Mouse (Mus musculus) heart, postnatal 0 days (tissue): ENCODE data around the gene Pcare. TPM values are rescaled to one million over a fixed set of nuclear protein-coding genes. Genes with fewer than 3 reads are reported as not detected.

Source experiments
- ATAC-seq: fragments of 200-750 bp; cut with Nextera tagmentation; 2 replicates; pipeline ENCODE4 v1.8.0; 2017; ENCODE audit warnings: low read depth, moderate number of reproducible peaks, moderate library complexity; ENCODE audit not compliant: insufficient read depth
- DNase-seq: peaks from one replicate; pipeline ENCODE4 v3.0.0-alpha.2; 2016; ENCODE audit warnings: low spot score
- H3K27ac ChIP-seq: fragments of 300-500 bp; sonication (generic); 2 replicates; pipeline ENCODE4 v1.5.1; 2014; ENCODE audit warnings: low read depth, mild to moderate bottlenecking
- H3K27me3 ChIP-seq: fragments of 300-500 bp; sonication (generic); 2 replicates; pipeline ENCODE4 v1.6.1; 2014; ENCODE audit warnings: low read length, mixed read lengths; ENCODE audit not compliant: control insufficient read depth, insufficient read depth
- H3K36me3 ChIP-seq: fragments of 300-500 bp; sonication (generic); replicated peaks from 2 replicates; pipeline ENCODE4 v1.6.1; 2014; ENCODE audit warnings: low read length, mixed read lengths; ENCODE audit not compliant: control insufficient read depth, insufficient read depth
- H3K4me1 ChIP-seq: fragments of 300-500 bp; sonication (generic); 2 replicates; pipeline ENCODE4 v1.6.1; 2014; ENCODE audit warnings: antibody characterized with exemption; ENCODE audit not compliant: control insufficient read depth, insufficient read depth
- H3K4me2 ChIP-seq: fragments of 300-500 bp; sonication (generic); 2 replicates; pipeline ENCODE4 v1.6.1; 2014; ENCODE audit warnings: low read depth, mild to moderate bottlenecking, low read length, moderate library complexity
- H3K4me3 ChIP-seq: fragments of 300-500 bp; sonication (generic); 2 replicates; pipeline ENCODE4 v1.5.1; 2014; ENCODE audit warnings: low read depth, low read length
- H3K9ac ChIP-seq: fragments of 300-500 bp; sonication (generic); replicated peaks from 2 replicates; pipeline ENCODE4 v1.6.1; 2014; ENCODE audit warnings: low read depth, low read length, mixed read lengths
- H3K9me3 ChIP-seq: fragments of 300-500 bp; sonication (generic); replicated peaks from 2 replicates; pipeline ENCODE4 v1.6.1; 2016; ENCODE audit warnings: low read length; ENCODE audit not compliant: control insufficient read depth
- CTCF ChIP-seq: IDR thresholded peaks from 2 replicates; pipeline ENCODE4 v1.5.1; 2016; ENCODE audit warnings: antibody characterized with exemption, control low read depth, low read depth
- EP300 ChIP-seq: IDR thresholded peaks from 2 replicates; pipeline ENCODE4 v1.6.1; 2016; ENCODE audit warnings: antibody characterized with exemption, low read depth
- WGBS: fragments of 180-500 bp; shearing (Covaris S2); extraction: QIAGEN DNeasy Blood & Tissue Kit; methylation state at CpG from one replicate; pipeline ENCODE4 v1.1.7; 2014; 5-methylcytosine and 5-hydroxymethylcytosine counted together
- polyA plus RNA-seq: library from polyadenylated mRNA; unstranded; fragments of >200 nt; fragmentation: Nextera tagmentation; extraction: Ambion mirVana; gene quantifications from 2 replicates; pipeline ENCODE4 v1.2.1, GENCODE M21; 2015
- total RNA-seq: library from RNA; depleted of rRNA; stranded (reverse); fragments of >200 nt; gene quantifications from 2 replicates; pipeline ENCODE4 v1.2.3, GENCODE M21; 2014; ENCODE audit warnings: low replicate concordance

The Pcare gene
- total and polyA plus RNA-seq, 2 experiments from 2014 or later = 0.03 TPM; not detected in 1

- H3K4me2 ChIP-seq = peak overlapping the region; percentile 78
- H3K27me3 ChIP-seq = no peaks in the 10 kb centered on the region; the same call in 1 of the 2 replicates
- DNase-seq (peak; percentile 45), ATAC-seq (peak; percentile 42)
- H3K4me3 ChIP-seq = peak overlapping the region; percentile 62
- H3K36me3 ChIP-seq = no peaks in the 10 kb centered on the region
- 13% methylated on average over 10 of the region's 10 CpGs for WGBS
- peak overlapping the region; percentile 73 for H3K9ac ChIP-seq
- H3K4me1 ChIP-seq = peaks cover 8% of the 10 kb centered on the region
- TF ChIP-seq EP300 (no peak), CTCF (no peak)
- H3K9me3 ChIP-seq = 0 out of 2 replicates have a peak, but pooled peaks cover 5% of the 10 kb centered on the region
- peak overlapping the region; percentile 86 for H3K27ac ChIP-seq
Observed at GRCm38 (mm10) chr17:71783366-71783735, 30.7 kb upstream of the Pcare start.

- Histone ChIP-seq H3K4me2 (peak overlapping the region; percentile 78), H3K4me3 (peak overlapping the region; percentile 62), H3K27me3 (no peaks in the 10 kb centered on the region; the same call in 1 of the 2 replicates), H3K9me3 (0 out of 2 replicates have a peak, but pooled peaks cover 5% of the 10 kb centered on the region), H3K36me3 (no peaks in the 10 kb centered on the region), H3K4me1 (peaks cover 8% of the 10 kb centered on the region), H3K9ac (peak overlapping the region; percentile 73), H3K27ac (peak overlapping the region; percentile 86)
- TF ChIP-seq EP300 (no peak), CTCF (no peak)
- WGBS = under 1% methylated on average over 37 of the region's 59 CpGs
- ATAC-seq (peak; percentile 64), DNase-seq (peak; percentile 6)
Observed at GRCm38 (mm10) chr17:71782699-71783365, 30.1 kb upstream of the Pcare start.

- peak overlapping the region; percentile 86 for H3K27ac ChIP-seq
- peak overlapping the region; percentile 73 for H3K9ac ChIP-seq
- 0 out of 2 replicates have a peak, but pooled peaks cover 5% of the 10 kb centered on the region for H3K9me3 ChIP-seq
- ATAC-seq = peak; percentile 73
- no peak for TF ChIP-seq CTCF
- no peak for TF ChIP-seq EP300
- DNase-seq = peak; percentile 16
- no peaks in the 10 kb centered on the region; the same call in 1 of the 2 replicates for H3K27me3 ChIP-seq
- H3K4me2 ChIP-seq = peak overlapping the region; percentile 78
- WGBS = 1% methylated on average over 29 of the region's 29 CpGs
- H3K4me1 ChIP-seq = peaks cover 8% of the 10 kb centered on the region
- no peaks in the 10 kb centered on the region for H3K36me3 ChIP-seq
- peak overlapping the region; percentile 62 for H3K4me3 ChIP-seq
Observed at GRCm38 (mm10) chr17:71782242-71782698, 29.6 kb upstream of the Pcare start.

GRCm38 (mm10) chr17:71780945-71781344 is 28.3 kb upstream of the Pcare start:
- Histone ChIP-seq H3K4me3 (no peak overlapping the region), H3K9me3 (0 out of 2 replicates have a peak, but pooled peaks cover 5% of the 10 kb centered on the region), H3K27me3 (no peaks in the 10 kb centered on the region; the same call in 1 of the 2 replicates), H3K4me1 (peaks cover 8% of the 10 kb centered on the region), H3K27ac (no peak overlapping the region), H3K9ac (no peak overlapping the region), H3K4me2 (no peak overlapping the region), H3K36me3 (no peaks in the 10 kb centered on the region)
- no peak for DNase-seq
- ATAC-seq = no peak
- 38% methylated on average over 4 of the region's 4 CpGs for WGBS
- TF ChIP-seq CTCF (no peak), EP300 (no peak)

- H3K27me3 ChIP-seq = no peaks in the 10 kb centered on the region; the same call in 1 of the 2 replicates
Observed at GRCm38 (mm10) chr17:71780490-71780889, 27.8 kb upstream of the Pcare start.

More at GRCm38 (mm10) chr17:71780490-71780889, 27.8 kb upstream of the Pcare start:
- no peak overlapping the region for H3K27ac ChIP-seq
- WGBS = 88% methylated on average over 2 of the region's 2 CpGs
- ATAC-seq = no peak
- H3K4me3 ChIP-seq = no peak overlapping the region
- 0 out of 2 replicates have a peak, but pooled peaks cover 5% of the 10 kb centered on the region for H3K9me3 ChIP-seq
- peaks cover 6% of the 10 kb centered on the region for H3K4me1 ChIP-seq
- H3K36me3 ChIP-seq = no peaks in the 10 kb centered on the region
- H3K9ac ChIP-seq = no peak overlapping the region
- DNase-seq = no peak
- no peak for TF ChIP-seq EP300
- TF ChIP-seq CTCF = no peak
- no peak overlapping the region for H3K4me2 ChIP-seq
